Mouse (Mus musculus) kidney, postnatal 4 days (tissue): ENCODE results near the gene F10.

Experiments used
- DNase-seq, 2 experiments: peaks; one replicate each; pipeline ENCODE4 v3.0.0; 2021; ENCODE audit warnings: mixed read lengths in 2 of 2

The F10 gene

DNA sequence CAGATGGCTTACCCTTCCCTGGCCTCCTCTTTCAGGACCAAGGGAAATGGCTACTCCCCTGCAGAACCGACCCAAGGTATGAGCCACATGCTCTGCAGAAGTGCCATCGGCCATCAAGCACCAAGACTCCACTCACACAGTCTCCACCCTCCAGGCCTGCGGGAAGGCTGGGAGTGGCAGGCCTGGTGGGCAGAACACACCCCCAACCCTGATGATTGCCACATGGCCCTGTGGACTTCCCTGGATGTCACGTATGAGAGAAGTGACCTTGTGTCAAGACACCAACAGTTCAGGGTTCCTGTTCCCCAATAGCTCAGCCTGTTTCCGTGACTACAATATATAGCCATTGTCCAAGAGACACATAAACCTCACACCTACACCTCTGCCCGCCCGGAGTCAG is at the start of gene F10:
F10 (plus strand) TSS at position 294 of the 400 bp plus-strand sequence.
- no peak for DNase-seq

DNA sequence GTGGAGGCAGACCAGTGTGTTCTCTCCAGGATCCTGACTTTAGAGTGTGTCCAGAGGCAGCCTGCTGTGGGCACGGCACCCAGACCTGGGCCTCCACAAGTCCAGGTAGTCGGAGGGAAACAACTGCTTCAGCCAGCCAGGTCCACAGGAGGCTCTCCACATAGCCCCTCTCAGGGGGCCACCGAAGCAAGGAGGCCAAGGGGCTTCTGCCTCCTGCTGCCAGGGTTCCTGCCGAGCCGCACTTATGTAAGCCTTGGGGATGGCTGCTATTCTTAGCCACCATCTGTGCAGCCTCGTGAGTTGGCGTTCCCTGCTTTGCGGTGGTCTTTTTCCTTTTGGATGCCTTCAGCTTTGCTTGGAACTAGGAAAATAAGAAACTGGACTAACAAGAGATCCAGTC is 49.5 kb upstream of the F10 start:
- DNase-seq: no peak

- DNase-seq: peak in 1 of 2 experiments; percentile 19
Measured at GRCm38 (mm10) chr8:12988722-12989430, 48.2 kb upstream of the F10 start.

DNA sequence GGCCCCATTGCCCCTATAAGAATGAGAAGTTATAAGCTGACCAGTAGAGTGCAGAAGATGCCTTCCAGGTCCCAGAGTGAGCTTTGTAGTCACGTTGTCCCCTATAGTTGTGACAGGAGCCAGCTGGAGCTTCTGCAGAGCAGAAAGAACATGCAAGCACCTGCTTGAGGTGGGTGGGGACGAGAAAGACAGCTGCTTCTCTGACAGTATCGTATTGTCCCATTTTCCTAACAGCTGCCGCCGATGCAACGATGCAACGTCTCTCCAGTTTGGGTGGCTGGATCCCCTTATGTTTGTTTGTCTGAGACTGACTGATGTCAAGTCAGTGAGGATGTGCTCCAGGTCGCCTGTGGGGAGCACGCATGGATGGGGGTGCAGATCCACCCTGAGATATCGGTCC is 45.7 kb upstream of the F10 start:
- DNase-seq: no peak

DNA sequence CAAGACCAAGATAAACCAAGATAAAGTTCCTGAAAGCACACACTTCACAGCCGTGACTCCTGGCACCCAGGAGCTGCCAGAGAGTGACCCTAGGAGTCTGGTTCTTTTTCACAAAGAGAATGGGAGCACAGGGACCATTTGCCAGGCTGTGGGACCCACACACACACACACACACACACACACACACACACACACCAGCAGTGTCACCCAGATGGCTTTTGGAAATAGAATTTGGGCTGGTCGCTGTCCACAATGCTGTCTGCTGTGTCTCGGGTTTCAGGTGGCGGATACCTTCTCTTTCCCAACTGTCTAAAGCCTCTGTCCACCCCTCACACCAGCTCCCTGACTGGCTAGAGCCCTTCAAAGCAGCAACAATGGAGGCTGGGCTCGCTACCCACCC is 42.6 kb upstream of the F10 start:
- no peak for DNase-seq

- no peak for DNase-seq
Measured at GRCm38 (mm10) chr8:12995481-12995880, 41.6 kb upstream of the F10 start.

DNA sequence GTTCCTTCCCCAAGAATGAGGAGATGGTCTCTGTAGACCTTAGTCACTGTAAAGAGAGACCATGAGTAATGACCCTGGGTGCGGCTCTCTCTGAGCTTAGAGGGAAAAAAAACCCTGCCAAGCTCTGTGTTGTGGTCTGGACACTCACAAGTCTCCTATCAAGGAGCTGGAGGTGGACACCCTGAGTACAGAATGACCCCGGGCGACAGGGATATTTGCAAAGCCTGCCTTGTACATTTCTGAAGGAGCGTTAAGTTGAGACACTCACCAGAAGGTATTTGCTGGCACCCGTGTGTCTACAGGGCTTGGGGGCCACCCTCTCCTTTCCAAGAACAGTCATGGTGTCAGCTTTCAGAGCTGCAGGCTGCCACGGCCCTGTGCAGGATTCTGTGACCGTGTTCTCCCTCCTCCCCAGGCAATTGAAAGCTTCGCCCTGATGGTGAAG is 40.3 kb upstream of the F10 start:
- DNase-seq: peak; percentile 15 to 29

- no peak for DNase-seq
Measured at GRCm38 (mm10) chr8:12998331-12998730, 38.8 kb upstream of the F10 start.

DNA sequence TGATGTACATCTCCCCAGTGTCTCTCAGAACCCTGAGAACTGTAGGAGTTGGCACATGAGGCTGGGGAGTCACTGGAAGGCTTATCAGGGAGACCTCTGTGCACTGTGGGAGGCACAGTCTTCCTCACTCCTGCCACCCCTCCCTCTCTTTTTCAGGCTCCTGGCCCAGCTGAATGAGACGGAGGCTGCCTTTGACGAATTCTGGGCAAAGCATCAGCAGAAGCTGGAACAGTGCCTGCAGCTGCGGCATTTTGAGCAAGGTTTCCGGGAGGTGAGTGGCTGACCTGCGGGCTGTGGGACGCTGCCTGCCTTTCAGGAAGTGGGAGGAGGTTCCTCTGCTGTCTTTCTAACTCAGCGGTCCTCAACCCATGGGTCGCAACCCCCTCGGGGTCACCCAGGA is 37.3 kb upstream of the F10 start:
- peak; percentile 38 to 41 for DNase-seq

GRCm38 (mm10) chr8:13007458-13007857 is 29.6 kb upstream of the F10 start:
- DNase-seq: no peak

- DNase-seq: peak in 1 of 2 experiments; percentile 23
Measured at GRCm38 (mm10) chr8:13010313-13010712, 26.8 kb upstream of the F10 start.

- peak in 1 of 2 experiments; percentile 16 for DNase-seq
Measured at GRCm38 (mm10) chr8:13019560-13019959, 17.5 kb upstream of the F10 start.

DNA sequence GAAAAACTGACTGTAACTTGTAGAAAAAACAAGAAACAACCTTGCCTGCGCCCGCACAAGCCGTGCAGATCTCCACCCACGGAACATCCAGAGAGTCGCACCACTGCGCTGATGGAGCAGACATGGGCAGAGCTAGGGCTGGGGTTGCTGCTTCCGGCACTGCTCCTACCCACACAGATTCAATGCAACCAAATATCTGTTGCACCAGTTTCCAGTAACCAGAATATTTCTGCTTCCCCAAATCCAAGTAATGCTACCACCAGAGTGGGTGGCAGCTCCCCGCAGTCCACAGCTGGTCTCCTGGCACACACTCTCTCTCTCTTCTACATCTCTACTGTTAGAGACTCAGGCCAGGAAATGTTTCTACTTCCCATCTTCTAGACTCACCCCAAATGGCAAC is 15.3 kb upstream of the F10 start:
- DNase-seq: no peak

GRCm38 (mm10) chr8:13025487-13026224 is 11.5 kb upstream of the F10 start, which contains the start of gene F7:
TSS of gene F7 (plus strand) at chr8:13026034.
- peak; percentile 51 to 60 for DNase-seq

DNA sequence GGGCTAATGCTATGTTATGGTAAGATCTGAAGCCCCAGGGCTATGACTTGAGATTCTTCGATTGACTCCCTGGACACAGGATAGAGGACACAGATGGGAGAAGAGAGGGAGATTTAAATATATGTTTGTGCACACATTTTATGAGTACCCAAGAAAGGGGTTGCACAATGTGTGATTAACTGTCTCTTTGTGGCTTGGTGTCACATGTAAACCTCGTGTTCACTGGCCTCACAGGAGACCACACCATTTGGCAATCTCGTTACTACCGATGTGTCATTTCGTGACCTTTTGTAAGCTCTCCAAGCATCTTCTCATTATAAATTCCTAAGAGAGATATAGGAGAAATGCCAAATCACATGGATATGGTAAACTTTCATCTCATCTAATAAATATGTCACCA is 9.5 kb upstream of the F10 start:
- DNase-seq: no peak

- no peak for DNase-seq
Measured at GRCm38 (mm10) chr8:13028482-13028881, 8.6 kb upstream of the F10 start.

DNA sequence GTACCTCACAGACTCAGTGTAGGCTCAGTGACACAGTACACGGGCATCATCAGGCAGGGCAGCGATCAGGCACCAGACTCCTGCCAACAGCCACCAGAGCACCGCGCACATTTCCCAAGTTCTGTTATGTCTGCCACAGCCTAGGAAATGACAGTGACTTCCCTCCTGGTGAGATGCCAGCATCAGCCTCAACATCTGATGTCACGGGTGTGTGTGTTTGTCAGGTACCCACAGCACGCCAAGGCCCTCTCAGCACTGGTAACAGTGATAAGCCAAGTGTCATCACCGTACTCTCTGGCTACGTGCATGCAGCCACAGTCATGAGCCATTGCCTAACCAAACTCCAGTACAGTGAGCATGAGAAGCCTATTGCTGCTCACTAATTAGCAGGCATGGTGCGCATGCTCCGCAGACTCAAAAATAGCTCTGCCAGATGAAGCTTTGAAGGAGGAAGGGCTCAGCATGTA is 729 bp upstream of the F10 start:
- DNase-seq: no peak

GRCm38 (mm10) chr8:13037569-13037968 is 461 bp downstream of the F10 start:
- DNase-seq: peak; percentile 14 to 31

DNA sequence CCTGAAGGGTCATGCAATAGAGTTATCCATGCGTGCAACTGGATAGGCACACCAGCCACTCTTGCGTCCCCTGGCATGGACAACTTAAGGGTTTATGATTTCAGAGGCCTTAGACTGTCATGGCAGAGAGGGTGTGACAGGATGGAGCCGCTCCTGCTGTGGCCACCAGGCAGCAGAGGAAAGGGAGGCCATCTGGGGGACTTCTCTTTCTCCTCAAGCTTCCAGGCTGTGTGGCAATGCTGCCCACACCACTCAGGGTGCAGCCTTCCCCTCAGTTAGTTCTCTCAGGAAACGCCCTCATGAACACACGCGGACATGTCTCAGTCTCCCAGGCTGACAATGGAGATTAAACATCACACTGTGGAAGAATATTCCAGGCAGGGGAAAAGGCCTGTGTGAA is 1.9 kb downstream of the F10 start:
- DNase-seq: no peak

DNA sequence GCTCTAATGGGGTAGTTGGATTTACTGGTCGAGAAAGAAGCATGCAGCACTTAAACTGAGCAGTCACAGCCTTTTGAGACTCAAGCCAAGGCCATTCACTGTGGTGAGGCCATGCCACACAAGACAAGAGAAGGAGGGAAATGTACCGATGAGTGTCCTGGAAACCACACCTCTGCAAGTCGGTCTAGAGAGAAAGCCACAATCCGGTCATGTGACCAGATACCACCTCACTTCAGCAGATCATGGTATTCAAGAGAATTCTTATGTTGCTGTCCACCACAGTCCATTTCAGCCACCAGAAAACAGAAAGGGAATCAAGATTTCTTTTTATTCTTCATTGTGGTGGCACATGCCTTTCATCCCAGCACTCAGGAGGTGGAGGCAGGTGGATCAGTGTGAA is 4.4 kb downstream of the F10 start:
- no peak for DNase-seq

DNA sequence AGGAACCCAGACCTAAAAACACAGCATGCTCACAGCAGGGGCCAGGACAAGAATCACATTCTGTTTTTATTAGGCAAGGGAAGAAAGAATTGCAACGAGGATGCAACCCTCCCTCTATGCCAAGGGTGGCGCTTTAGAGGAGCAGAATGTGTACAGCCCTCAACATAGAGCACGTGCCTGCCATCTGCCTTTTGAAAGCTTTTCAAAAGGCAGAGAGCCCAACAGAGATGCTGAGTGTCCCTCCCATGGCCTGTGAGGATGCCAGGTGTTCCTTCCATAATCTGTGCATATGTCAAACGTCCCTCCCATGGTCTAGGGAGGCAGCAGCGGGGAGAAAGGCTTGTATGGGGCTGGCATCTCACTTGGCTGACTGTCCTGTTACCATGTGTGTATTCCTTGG is 10.5 kb downstream of the F10 start:
- DNase-seq: no peak

- no peak for DNase-seq
Measured at GRCm38 (mm10) chr8:13050550-13050949, 13.4 kb downstream of the F10 start.

DNA sequence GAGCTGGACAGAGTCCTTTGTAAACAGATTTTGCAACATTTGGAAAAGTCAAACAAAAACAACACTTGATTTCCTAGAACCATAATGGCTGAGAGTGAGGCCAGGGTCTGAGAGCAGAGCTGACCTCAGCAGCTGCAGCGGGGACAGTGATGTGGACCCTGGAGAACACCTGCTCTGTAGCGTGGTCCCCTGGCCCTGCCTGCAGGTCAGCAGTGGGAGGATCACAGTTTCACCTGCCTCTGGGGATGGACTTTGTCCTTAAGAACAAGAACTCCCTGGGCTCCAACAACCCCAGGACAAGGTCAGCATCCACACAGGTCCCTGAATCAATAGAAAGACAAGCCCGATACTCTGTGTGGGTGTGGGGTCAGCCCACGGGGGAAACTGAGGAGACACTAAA is 20.2 kb downstream of the F10 start:
- DNase-seq: peak in 1 of 2 experiments; percentile 17
